8 mouse cellular contexts compared by ENCODE assay signal in genomic region chr13:97240279-97240964, GRCm38 (mm10). TPM values are rescaled to one million over a fixed set of nuclear protein-coding genes. Genes with fewer than 3 reads are reported as not detected.
DNase-seq lines count a peak whose midpoint lies in the region; ATAC-seq and TF ChIP-seq lines count a peak whose summit lies in the region.

No protein-coding gene starts in this region.

- TF ChIP-seq EP300 in CH12.LX (IDR thresholded peaks at IDR 0.05; ENCODE audit: low read length) = no peak

- intact Hi-C loops in heart, postnatal 25 days (cut with DNase I) = loop anchor here (2.0 to 5.0 kb wide), 3 partner anchors 54 to 307 kb away; no protein-coding TSS in a partner anchor

- peak; percentile 56 for ATAC-seq in forebrain, embryonic 14.5 days

- TF ChIP-seq RAD21 in CH12.LX (IDR thresholded peaks at IDR 0.05; ENCODE audit: low read depth, low read length) = peak; percentile 35

- H3K9me3 ChIP-seq in CH12.LX (replicated peaks; ENCODE audit: low read length) = no peaks in the 10 kb centered on the region
- no peaks in the 10 kb centered on the region for H3K9me3 ChIP-seq in forebrain, embryonic 14.5 days (replicated peaks; ENCODE audit: control insufficient read depth, low read length)

- H3K27ac ChIP-seq in CH12.LX (ENCODE audit: insufficient read depth, low read depth) = no peak overlapping the region
- peak overlapping the region; percentile 100 for H3K27ac ChIP-seq in forebrain, embryonic 14.5 days (ENCODE audit: low read depth, low read length)
- peak overlapping the region; percentile 99 for H3K27ac ChIP-seq in layer of hippocampus, adult 2 months

- peak; percentile 71 for DNase-seq in CH12.LX (ENCODE audit: extremely low read depth)
- DNase-seq in c-Kit-positive CD71-negative TER-119-negative erythroid progenitor cells, embryonic 14.5 days (ENCODE audit: low read depth) = peak; percentile 61
- peak; percentile 93 for DNase-seq in forebrain, embryonic 14.5 days (ENCODE audit: low spot score)
- peak; percentile 77 for DNase-seq in heart, postnatal 25 days (ENCODE audit: low spot score)
- peak; percentile 65 to 77 for DNase-seq in layer of hippocampus, adult 2 months (ENCODE audit: low spot score in 2 of 2)
- peak; percentile 89 for DNase-seq in lung, postnatal 10 days
- DNase-seq in ovary, postnatal 14 days (ENCODE audit: low spot score) = peak; percentile 62
- peak; percentile 71 for DNase-seq in thymus, postnatal 4 days

- H3K4me2 ChIP-seq in CH12.LX (ENCODE audit: insufficient read depth, low read depth, poor library complexity, severe bottlenecking) = peak overlapping the region; percentile 90
- peak overlapping the region; percentile 96 for H3K4me2 ChIP-seq in forebrain, embryonic 14.5 days (ENCODE audit: low read length)

- in situ Hi-C loops in CH12.LX (cut with MboI; ENCODE audit: low pct_ligation_motif_present, low pct_unique_long_range_greater_than_20kb, low sequenced_read_pairs) = no loop called here

- H3K36me3 ChIP-seq in CH12.LX (replicated peaks in 1 of 2; ENCODE audit: control insufficient read depth in 1 of 2, insufficient read depth in 1 of 2, low read length in 1 of 2) = peaks cover 2 to 7% of the 10 kb centered on the region in 2 experiments
- H3K36me3 ChIP-seq in forebrain, embryonic 14.5 days (ENCODE audit: control insufficient read depth, insufficient read depth, low read length) = peaks cover 6% of the 10 kb centered on the region

- 0% methylated on average over 35 of the region's 36 CpGs for WGBS in forebrain, embryonic 14.5 days

- TF ChIP-seq POLR2A in CH12.LX (IDR thresholded peaks at IDR 0.05; ENCODE audit: low read depth, low read length) = no peak

- TF ChIP-seq CTCF in CH12.LX (conservative IDR thresholded peaks at IDR 0.05 in 1 of 2, IDR thresholded peaks at IDR 0.05 in 1 of 2; ENCODE audit: low read depth in 2 of 2, low read length in 2 of 2) = peak in 1 of 2 experiments; percentile 48; a peak in 2 of 4 replicates
- peak; percentile 55 for TF ChIP-seq CTCF in layer of hippocampus, adult 2 months (conservative IDR thresholded peaks at IDR 0.05)

- peaks cover 0 to 16% of the 10 kb centered on the region in 2 experiments; a peak in 2 of 4 replicates for H3K4me1 ChIP-seq in CH12.LX (ENCODE audit: control insufficient read depth in 1 of 2, insufficient read depth in 2 of 2)
- H3K4me1 ChIP-seq in forebrain, embryonic 14.5 days (ENCODE audit: control insufficient read depth, insufficient read depth, low read length) = peaks cover 32% of the 10 kb centered on the region

- no peaks in the 10 kb centered on the region; the same call in 1 of the 2 replicates for H3K79me2 ChIP-seq in CH12.LX (replicated peaks; ENCODE audit: control insufficient read depth, extremely low read depth, insufficient read depth, poor library complexity, severe bottlenecking)

- H3K27me3 ChIP-seq in CH12.LX (replicated peaks) = no peaks in the 10 kb centered on the region
- H3K27me3 ChIP-seq in forebrain, embryonic 14.5 days (replicated peaks; ENCODE audit: control insufficient read depth, insufficient read depth, low read length) = no peaks in the 10 kb centered on the region

- dilution Hi-C loops in CH12.LX (cut with MboI; ENCODE audit: extremely low pct_ligation_motif_present, extremely low pct_unique_long_range_greater_than_20kb, low sequenced_read_pairs) = no loop called here

- peak overlapping the region; percentile 34 to 80 (median 50) for H3K4me3 ChIP-seq in CH12.LX (replicated peaks in 1 of 3; ENCODE audit: low read depth in 2 of 3, low read length in 2 of 3, poor library complexity in 1 of 3)
- peak overlapping the region; percentile 94 for H3K4me3 ChIP-seq in forebrain, embryonic 14.5 days (ENCODE audit: low read depth, low read length)
- H3K4me3 ChIP-seq in layer of hippocampus, adult 2 months = peak overlapping the region; percentile 98

- H3K9ac ChIP-seq in CH12.LX (ENCODE audit: insufficient read depth, low read depth) = peak overlapping the region; percentile 58
- H3K9ac ChIP-seq in forebrain, embryonic 14.5 days (ENCODE audit: low read length) = peak overlapping the region; percentile 98

TF ChIP-seq in CH12.LX, 34 proteins besides CTCF, POLR2A, EP300 and RAD21:
- TF ChIP-seq MAX (IDR thresholded peaks at IDR 0.05; ENCODE audit: low read length) = peak; percentile 76
- TF ChIP-seq MXI1 (IDR thresholded peaks at IDR 0.05; ENCODE audit: low read depth, low read length) = peak; percentile 86
- TF ChIP-seq JUND (conservative IDR thresholded peaks at IDR 0.05; ENCODE audit: low read depth, low read length) = no peak
- 0 out of 2 replicates have a peak, but pooled peaks have one; percentile 33 for TF ChIP-seq TCF12 (IDR thresholded peaks at IDR 0.05; ENCODE audit: low read depth, low read length)
- no peak for TF ChIP-seq ETS1 (conservative IDR thresholded peaks at IDR 0.05; ENCODE audit: low read depth, low read length)
- no peak for TF ChIP-seq RCOR1 (conservative IDR thresholded peaks at IDR 0.05; ENCODE audit: low read depth, low read length)
- TF ChIP-seq MYC (IDR thresholded peaks at IDR 0.05; ENCODE audit: low read depth, low read length) = 0 out of 2 replicates have a peak, but pooled peaks have one; percentile 18
- TF ChIP-seq USF1 (IDR thresholded peaks at IDR 0.05; ENCODE audit: low read depth, low read length) = peak; percentile 48
- no peak for TF ChIP-seq CHD2 (IDR thresholded peaks at IDR 0.05; ENCODE audit: low read length)
- no peak for TF ChIP-seq MEF2A (IDR thresholded peaks at IDR 0.05; ENCODE audit: borderline replicate concordance, low read depth, low read length)
- TF ChIP-seq SMC3 (IDR thresholded peaks at IDR 0.05; ENCODE audit: low read depth, low read length) = peak; percentile 41
- no peak for TF ChIP-seq PAX5 (IDR thresholded peaks at IDR 0.05; ENCODE audit: low read length)
- no peak for TF ChIP-seq ELF1 (IDR thresholded peaks at IDR 0.05; ENCODE audit: low read depth, low read length)
- TF ChIP-seq GABPA (IDR thresholded peaks at IDR 0.05; ENCODE audit: insufficient replicate concordance, low read depth, low read length) = no peak
- no peak for TF ChIP-seq ZNF384 (IDR thresholded peaks at IDR 0.05; ENCODE audit: low read depth, low read length)
- no peak for TF ChIP-seq NRF1 (IDR thresholded peaks at IDR 0.05; ENCODE audit: low read depth, low read length)
- TF ChIP-seq POLR2AphosphoS2 (IDR thresholded peaks at IDR 0.05; ENCODE audit: low read depth, low read length) = no peak

RNA-seq across cellular contexts. Expression of gene Enc1, which starts 0.5 kb away (rescaled TPM):
- total RNA-seq in CH12.LX (2012; rRNA removed) = 3.7 and 3.9 TPM in 2 replicates
- total RNA-seq in CH12.LX (2014; rRNA removed) = 5.5 and 6.4 TPM in 2 replicates
- polyA plus RNA-seq in CH12.LX (2012; ENCODE audit: insufficient read length, low read depth) = 6.1 and 7.0 TPM in 2 replicates
- polyA plus RNA-seq in forebrain, embryonic 14.5 days (2014; fragmentation: Nextera tagmentation; extraction: Ambion mirVana) = 89.5 and 96.5 TPM in 2 replicates
- 1 to 10 TPM; 5.6 to 6.4 TPM for total RNA-seq in heart, postnatal 25 days (2021)
- 100 to 1,000 TPM; 744 to 746 TPM for total RNA-seq in layer of hippocampus, adult 2 months (2021)

RNA-seq across cellular contexts. Expression of gene Hexb, which starts 42.3 kb away (rescaled TPM):
- total RNA-seq in CH12.LX (2012; rRNA removed) (26.2 and 31.0 TPM in 2 replicates), CH12.LX (2014; rRNA removed) (75.7 and 80.9 TPM in 2 replicates)
- polyA plus RNA-seq in CH12.LX (2012; ENCODE audit: insufficient read length, low read depth) = 36.8 and 37.9 TPM in 2 replicates
- 38.0 and 41.9 TPM in 2 replicates for polyA plus RNA-seq in forebrain, embryonic 14.5 days (2014; fragmentation: Nextera tagmentation; extraction: Ambion mirVana)
- 10 to 100 TPM; 20.8 to 23.2 TPM for total RNA-seq in heart, postnatal 25 days (2021)
- 100 to 1,000 TPM; 118 to 124 TPM for total RNA-seq in layer of hippocampus, adult 2 months (2021)

Comparison
In these comparisons a context has a peak if more than half of its experiments do, and no peak if none do; other contexts are left out.
1. RNA of gene Enc1, which starts 0.5 kb away (total RNA-seq): 744 to 746 TPM in layer of hippocampus, adult 2 months; 5.6 to 6.4 TPM in heart, postnatal 25 days and 3.7 to 6.4 TPM in CH12.LX; every median in the first group is over 100 times any median in the second.
2. Peak in every context shown above with its lines, with median percentiles within 50 percentile points of each other: DNase-seq and H3K4me3 ChIP-seq.